Mouse (Mus musculus) lung, postnatal 0 days (tissue): ENCODE data around the gene Zfp704.

Source experiments
- CTCF ChIP-seq: IDR thresholded peaks from 2 replicates; pipeline ENCODE4 v1.5.1; 2016; ENCODE audit warnings: antibody characterized with exemption, mild to moderate bottlenecking
- EP300 ChIP-seq: IDR thresholded peaks from 2 replicates; pipeline ENCODE4 v1.6.1; 2016; ENCODE audit warnings: antibody characterized with exemption, mild to moderate bottlenecking, control low read depth

DNA sequence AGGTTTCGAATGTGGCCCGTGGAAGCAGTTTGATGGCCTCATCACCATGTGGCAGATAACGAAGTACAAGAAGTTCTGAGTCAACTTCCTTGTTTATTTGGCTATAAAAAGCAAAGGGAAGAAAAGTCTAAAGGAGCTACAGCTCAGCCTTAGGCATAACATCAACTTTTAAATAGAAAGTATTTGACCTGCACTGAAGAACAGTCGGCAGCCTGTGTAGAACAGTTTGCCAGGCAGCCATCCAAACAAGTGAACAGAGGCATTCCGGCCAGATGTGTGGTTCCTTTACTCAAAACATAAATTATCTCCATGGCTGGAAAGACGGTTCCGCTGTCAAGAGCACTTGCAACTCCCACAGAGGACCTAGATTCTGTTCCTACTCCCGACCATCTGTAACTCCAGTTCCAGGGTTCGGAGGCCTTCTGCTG, 202.8 kb downstream of the Zfp704 start:
- TF ChIP-seq CTCF (no peak), EP300 (peak; percentile 84)
